Mouse (Mus musculus): ENCODE measurements at regions not wholly inside any gene's neighbourhood (a gene's known extent, or its start where the extent isn't known, plus 50 kb on each side); places are given as distances from the start of the nearest gene placed in this dataset.
A peak's percentile ranks its signal among the peaks of the same experiment; 100 is the strongest.

- no peaks in the 10 kb centered on the region for H3K27me3 ChIP-seq (ENCODE audit: control insufficient read depth, insufficient read depth, low read length)
- no peaks in the 10 kb centered on the region for H3K4me1 ChIP-seq (ENCODE audit: control insufficient read depth in 2 of 2, insufficient read depth in 2 of 2, low read length in 2 of 2)
- no peak overlapping the region for H3K27ac ChIP-seq (replicated peaks in 1 of 2; ENCODE audit: control insufficient read depth in 1 of 2, insufficient read depth in 1 of 2, low read depth in 2 of 2, low read length in 2 of 2)
- WGBS: 24% methylated on average over 2 of the region's 2 CpGs
- no peak for ATAC-seq (ENCODE audit: insufficient number of reproducible peaks, insufficient read depth, low FRiP score, low read depth)
- no peaks in the 10 kb centered on the region for H3K36me3 ChIP-seq (ENCODE audit: control insufficient read depth, insufficient read depth, low read length)
- no peak overlapping the region for H3K9ac ChIP-seq (ENCODE audit: low read length)
- H3K4me2 ChIP-seq (ENCODE audit: low read length): no peak overlapping the region
- H3K9me3 ChIP-seq (ENCODE audit: control insufficient read depth, low read length): no peaks in the 10 kb centered on the region; the same call in 1 of the 2 replicates
- H3K4me3 ChIP-seq (ENCODE audit: control insufficient read depth in 1 of 2, insufficient read depth in 1 of 2, low read depth in 1 of 2, low read length in 2 of 2): no peak overlapping the region
These were observed 146.4 kb upstream of the Tmem72 start for GRCm38 (mm10) chr6:116863130-116863529.

GRCm38 (mm10) chr6:116863626-116864025 lies 146.9 kb upstream of the Tmem72 start:
- Histone ChIP-seq H3K36me3 (ENCODE audit: control insufficient read depth, insufficient read depth, low read length) (no peaks in the 10 kb centered on the region), H3K27me3 (ENCODE audit: control insufficient read depth, insufficient read depth, low read length) (no peaks in the 10 kb centered on the region), H3K27ac (replicated peaks in 1 of 2; ENCODE audit: control insufficient read depth in 1 of 2, insufficient read depth in 1 of 2, low read depth in 2 of 2, low read length in 2 of 2) (no peak overlapping the region), H3K4me2 (ENCODE audit: low read length) (no peak overlapping the region), H3K4me1 (ENCODE audit: control insufficient read depth in 2 of 2, insufficient read depth in 2 of 2, low read length in 2 of 2) (no peaks in the 10 kb centered on the region), H3K9ac (ENCODE audit: low read length) (no peak overlapping the region), H3K9me3 (ENCODE audit: control insufficient read depth, low read length) (no peaks in the 10 kb centered on the region; the same call in 1 of the 2 replicates), H3K4me3 (ENCODE audit: control insufficient read depth in 1 of 2, insufficient read depth in 1 of 2, low read depth in 1 of 2, low read length in 2 of 2) (no peak overlapping the region)
- ATAC-seq (ENCODE audit: insufficient number of reproducible peaks, insufficient read depth, low FRiP score, low read depth): no peak
- WGBS: 73% methylated on average over 2 of the region's 2 CpGs

- Histone ChIP-seq H3K9me3 (ENCODE audit: control insufficient read depth, low read length) (no peaks in the 10 kb centered on the region), H3K36me3 (ENCODE audit: control insufficient read depth, insufficient read depth, low read length) (no peaks in the 10 kb centered on the region), H3K9ac (ENCODE audit: low read length) (no peak overlapping the region), H3K4me2 (ENCODE audit: low read length) (no peak overlapping the region), H3K4me1 (ENCODE audit: control insufficient read depth in 2 of 2, insufficient read depth in 2 of 2, low read length in 2 of 2) (peaks cover 5 to 7% of the 10 kb centered on the region in 2 experiments; a peak in 3 of 4 replicates), H3K4me3 (ENCODE audit: control insufficient read depth in 1 of 2, insufficient read depth in 1 of 2, low read depth in 1 of 2, low read length in 2 of 2) (no peak overlapping the region), H3K27ac (replicated peaks in 1 of 2; ENCODE audit: control insufficient read depth in 1 of 2, insufficient read depth in 1 of 2, low read depth in 2 of 2, low read length in 2 of 2) (no peak overlapping the region), H3K27me3 (ENCODE audit: control insufficient read depth, insufficient read depth, low read length) (no peaks in the 10 kb centered on the region)
- ATAC-seq (ENCODE audit: insufficient number of reproducible peaks, insufficient read depth, low FRiP score, low read depth): no peak
- WGBS: 74% methylated on average over 8 of the region's 8 CpGs
These were observed 176.6 kb upstream of the Tmem72 start for GRCm38 (mm10) chr6:116893299-116893698.

GRCm38 (mm10) chr6:116894252-116894651 lies 177.5 kb upstream of the Tmem72 start:
- no peak overlapping the region for H3K9ac ChIP-seq (ENCODE audit: low read length)
- H3K27me3 ChIP-seq (ENCODE audit: control insufficient read depth, insufficient read depth, low read length): no peaks in the 10 kb centered on the region
- WGBS: 77% methylated on average over 5 of the region's 5 CpGs
- no peak for ATAC-seq (ENCODE audit: insufficient number of reproducible peaks, insufficient read depth, low FRiP score, low read depth)
- H3K27ac ChIP-seq (replicated peaks in 1 of 2; ENCODE audit: control insufficient read depth in 1 of 2, insufficient read depth in 1 of 2, low read depth in 2 of 2, low read length in 2 of 2): no peak overlapping the region
- H3K4me2 ChIP-seq (ENCODE audit: low read length): no peak overlapping the region
- H3K36me3 ChIP-seq (ENCODE audit: control insufficient read depth, insufficient read depth, low read length): no peaks in the 10 kb centered on the region
- peaks cover 5 to 7% of the 10 kb centered on the region in 2 experiments; a peak in 3 of 4 replicates for H3K4me1 ChIP-seq (ENCODE audit: control insufficient read depth in 2 of 2, insufficient read depth in 2 of 2, low read length in 2 of 2)
- no peak overlapping the region for H3K4me3 ChIP-seq (ENCODE audit: control insufficient read depth in 1 of 2, insufficient read depth in 1 of 2, low read depth in 1 of 2, low read length in 2 of 2)
- H3K9me3 ChIP-seq (ENCODE audit: control insufficient read depth, low read length): no peaks in the 10 kb centered on the region

- peaks cover 5 to 7% of the 10 kb centered on the region in 2 experiments; a peak in 3 of 4 replicates for H3K4me1 ChIP-seq (ENCODE audit: control insufficient read depth in 2 of 2, insufficient read depth in 2 of 2, low read length in 2 of 2)
- H3K27ac ChIP-seq (replicated peaks in 1 of 2; ENCODE audit: control insufficient read depth in 1 of 2, insufficient read depth in 1 of 2, low read depth in 2 of 2, low read length in 2 of 2): peak overlapping the region; percentile 42 to 59; a peak in 3 of 4 replicates
- H3K4me2 ChIP-seq (ENCODE audit: low read length): no peak overlapping the region
- 38% methylated on average over 5 of the region's 5 CpGs for WGBS
- no peaks in the 10 kb centered on the region for H3K36me3 ChIP-seq (ENCODE audit: control insufficient read depth, insufficient read depth, low read length)
- no peak overlapping the region for H3K9ac ChIP-seq (ENCODE audit: low read length)
- H3K9me3 ChIP-seq (ENCODE audit: control insufficient read depth, low read length): no peaks in the 10 kb centered on the region
- H3K27me3 ChIP-seq (ENCODE audit: control insufficient read depth, insufficient read depth, low read length): no peaks in the 10 kb centered on the region
- ATAC-seq (ENCODE audit: insufficient number of reproducible peaks, insufficient read depth, low FRiP score, low read depth): no peak; the same call in 1 of the 2 replicates
- H3K4me3 ChIP-seq (ENCODE audit: control insufficient read depth in 1 of 2, insufficient read depth in 1 of 2, low read depth in 1 of 2, low read length in 2 of 2): no peak overlapping the region
These were observed 178.4 kb upstream of the Tmem72 start for GRCm38 (mm10) chr6:116895114-116895513.

- 83% methylated on average over 4 of the region's 4 CpGs for WGBS
- Histone ChIP-seq H3K4me2 (ENCODE audit: low read length) (no peak overlapping the region), H3K9me3 (ENCODE audit: control insufficient read depth, low read length) (no peaks in the 10 kb centered on the region), H3K36me3 (ENCODE audit: control insufficient read depth, insufficient read depth, low read length) (no peaks in the 10 kb centered on the region), H3K27me3 (ENCODE audit: control insufficient read depth, insufficient read depth, low read length) (no peaks in the 10 kb centered on the region), H3K9ac (ENCODE audit: low read length) (no peak overlapping the region), H3K27ac (replicated peaks in 1 of 2; ENCODE audit: control insufficient read depth in 1 of 2, insufficient read depth in 1 of 2, low read depth in 2 of 2, low read length in 2 of 2) (no peak overlapping the region), H3K4me1 (ENCODE audit: control insufficient read depth in 2 of 2, insufficient read depth in 2 of 2, low read length in 2 of 2) (peaks cover 5 to 7% of the 10 kb centered on the region in 2 experiments; a peak in 3 of 4 replicates), H3K4me3 (ENCODE audit: control insufficient read depth in 1 of 2, insufficient read depth in 1 of 2, low read depth in 1 of 2, low read length in 2 of 2) (no peak overlapping the region)
- no peak for ATAC-seq (ENCODE audit: insufficient number of reproducible peaks, insufficient read depth, low FRiP score, low read depth)
These were observed 179.5 kb upstream of the Tmem72 start for GRCm38 (mm10) chr6:116896132-116896630.

GRCm38 (mm10) chr6:116901816-116902215 lies 185.1 kb upstream of the Tmem72 start:
- no peaks in the 10 kb centered on the region for H3K36me3 ChIP-seq (ENCODE audit: control insufficient read depth, insufficient read depth, low read length)
- no peaks in the 10 kb centered on the region for H3K27me3 ChIP-seq (ENCODE audit: control insufficient read depth, insufficient read depth, low read length)
- WGBS: 43% methylated on average over 1 of the region's 1 CpGs
- ATAC-seq (ENCODE audit: insufficient number of reproducible peaks, insufficient read depth, low FRiP score, low read depth): no peak
- no peak overlapping the region for H3K4me2 ChIP-seq (ENCODE audit: low read length)
- no peak overlapping the region for H3K9ac ChIP-seq (ENCODE audit: low read length)
- no peak overlapping the region for H3K4me3 ChIP-seq (ENCODE audit: control insufficient read depth in 1 of 2, insufficient read depth in 1 of 2, low read depth in 1 of 2, low read length in 2 of 2)
- no peak overlapping the region for H3K27ac ChIP-seq (replicated peaks in 1 of 2; ENCODE audit: control insufficient read depth in 1 of 2, insufficient read depth in 1 of 2, low read depth in 2 of 2, low read length in 2 of 2)
- no peaks in the 10 kb centered on the region for H3K9me3 ChIP-seq (ENCODE audit: control insufficient read depth, low read length)
- H3K4me1 ChIP-seq (ENCODE audit: control insufficient read depth in 2 of 2, insufficient read depth in 2 of 2, low read length in 2 of 2): no peaks in the 10 kb centered on the region

GRCm38 (mm10) chr6:116902371-116902770 lies 185.7 kb upstream of the Tmem72 start:
- ATAC-seq (ENCODE audit: insufficient number of reproducible peaks, insufficient read depth, low FRiP score, low read depth): no peak
- Histone ChIP-seq H3K4me1 (ENCODE audit: control insufficient read depth in 2 of 2, insufficient read depth in 2 of 2, low read length in 2 of 2) (no peaks in the 10 kb centered on the region), H3K4me3 (ENCODE audit: control insufficient read depth in 1 of 2, insufficient read depth in 1 of 2, low read depth in 1 of 2, low read length in 2 of 2) (no peak overlapping the region), H3K4me2 (ENCODE audit: low read length) (no peak overlapping the region), H3K27ac (replicated peaks in 1 of 2; ENCODE audit: control insufficient read depth in 1 of 2, insufficient read depth in 1 of 2, low read depth in 2 of 2, low read length in 2 of 2) (no peak overlapping the region), H3K9ac (ENCODE audit: low read length) (no peak overlapping the region), H3K9me3 (ENCODE audit: control insufficient read depth, low read length) (no peaks in the 10 kb centered on the region), H3K36me3 (ENCODE audit: control insufficient read depth, insufficient read depth, low read length) (no peaks in the 10 kb centered on the region), H3K27me3 (ENCODE audit: control insufficient read depth, insufficient read depth, low read length) (no peaks in the 10 kb centered on the region)
- 76% methylated on average over 3 of the region's 3 CpGs for WGBS
